Mouse (Mus musculus) liver, embryonic 14.5 days (tissue): ENCODE measurements around the gene Pmpca. TPM values are rescaled to one million over a fixed set of nuclear protein-coding genes. Genes with fewer than 3 reads are reported as not detected.

Experiments used
- ATAC-seq: fragments of 200-750 bp; cut with Nextera tagmentation; 2 replicates; pipeline ENCODE4 v1.8.0; 2017; ENCODE audit warnings: moderate number of reproducible peaks, mild to moderate bottlenecking, moderate library complexity; ENCODE audit not compliant: insufficient read depth
- DNase-seq, 3 experiments: peaks; one replicate each; pipeline ENCODE4 v3.0.0-alpha.2; 2012 to 2013; ENCODE audit warnings: low read depth in 3 of 3, low spot score in 3 of 3
- H3K27ac ChIP-seq: fragments of 300-500 bp; sonication (generic); 2 replicates; pipeline ENCODE4 v1.5.1; 2014; ENCODE audit warnings: moderate library complexity, mild to moderate bottlenecking, control low read depth, inconsistent platforms
- H3K27me3 ChIP-seq: fragments of 300-500 bp; sonication (generic); 2 replicates; pipeline ENCODE4 v1.6.1; 2014; ENCODE audit warnings: mild to moderate bottlenecking, low read length, moderate library complexity; ENCODE audit not compliant: control insufficient read depth, insufficient read depth
- H3K36me3 ChIP-seq: fragments of 300-500 bp; sonication (generic); replicated peaks from 2 replicates; pipeline ENCODE4 v1.6.1; 2014; ENCODE audit warnings: low read depth; ENCODE audit not compliant: control insufficient read depth, insufficient read depth
- H3K4me1 ChIP-seq, 2 experiments: fragments of 200-500 bp in 1 of 2; fragments of 300-500 bp in 1 of 2; sonication (generic) in 1 of 2; replicated peaks; 2 replicates each; pipeline ENCODE4 v1.6.1; 2012 to 2014; ENCODE audit warnings: antibody characterized with exemption in 1 of 2, inconsistent platforms in 1 of 2, low read length in 1 of 2; ENCODE audit not compliant: control insufficient read depth in 2 of 2, insufficient read depth in 2 of 2
- H3K4me2 ChIP-seq: fragments of 300-500 bp; sonication (generic); 2 replicates; pipeline ENCODE4 v1.6.1; 2014; ENCODE audit warnings: low read depth, mild to moderate bottlenecking, control low read depth, moderate library complexity
- H3K4me3 ChIP-seq, 2 experiments: fragments of 200-500 bp in 1 of 2; fragments of 300-500 bp in 1 of 2; sonication (generic) in 1 of 2; 2 replicates each; pipeline ENCODE4 v1.5.1; 2012 to 2014; ENCODE audit warnings: low read depth in 2 of 2, low read length in 2 of 2, mild to moderate bottlenecking in 2 of 2, control low read depth in 1 of 2, inconsistent platforms in 1 of 2, moderate library complexity in 1 of 2; ENCODE audit not compliant: insufficient read depth in 1 of 2
- H3K9ac ChIP-seq: fragments of 300-500 bp; sonication (generic); replicated peaks from 2 replicates; pipeline ENCODE4 v1.6.1; 2014; ENCODE audit warnings: mild to moderate bottlenecking, control low read depth, moderate library complexity
- H3K9me3 ChIP-seq: fragments of 300-500 bp; sonication (generic); 2 replicates; pipeline ENCODE4 v1.6.1; 2016; ENCODE audit warnings: low read length, mixed read lengths; ENCODE audit not compliant: control insufficient read depth
- CTCF ChIP-seq: IDR thresholded peaks from 2 replicates; pipeline ENCODE4 v1.5.1; 2016; ENCODE audit warnings: antibody characterized with exemption, low read depth, control low read depth
- EP300 ChIP-seq: IDR thresholded peaks from 2 replicates; pipeline ENCODE4 v1.6.1; 2016; ENCODE audit warnings: antibody characterized with exemption, low read depth
- WGBS: fragments of 180-500 bp; shearing (Covaris S2); extraction: QIAGEN DNeasy Blood & Tissue Kit; methylation state at CpG from one replicate; pipeline ENCODE4 v1.1.7; 2014; ENCODE audit not compliant: insufficient replicate concordance; 5-methylcytosine and 5-hydroxymethylcytosine counted together
- polyA plus RNA-seq, 2 experiments: library from polyadenylated mRNA; depleted of rRNA in 1 of 2; stranded (reverse) in 1 of 2; unstranded in 1 of 2; fragments of >200 nt; fragmentation: Nextera tagmentation in 1 of 2; extraction: Ambion mirVana in 1 of 2; gene quantifications; 2 replicates each; pipeline versions ENCODE4 v1.2.1 to v1.2.3; 2012 to 2014

The Pmpca gene
- polyA plus RNA-seq, 2 experiments, result 41.8 to 45.5 TPM

DNA sequence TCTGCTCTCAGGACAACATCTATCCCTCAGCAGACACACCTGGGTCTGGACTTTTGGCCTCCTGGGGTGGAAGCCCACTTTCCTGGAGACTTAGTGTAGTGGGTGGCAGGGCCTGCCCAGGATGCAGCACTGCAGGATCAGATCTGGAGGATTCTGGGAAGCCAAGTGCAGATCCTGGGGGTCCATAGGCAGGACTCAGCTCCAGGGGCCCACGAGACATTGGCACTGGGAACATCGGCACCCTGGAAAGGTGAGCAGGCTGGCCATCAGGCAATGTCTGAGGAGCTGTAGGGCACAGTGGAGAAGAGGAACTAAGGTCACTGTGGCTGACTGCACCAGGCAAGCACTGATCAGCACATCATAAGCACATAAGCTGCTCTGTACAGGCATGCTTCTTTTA lies 32.8 kb downstream of the Pmpca start:
- Histone ChIP-seq H3K4me2 (no peak overlapping the region), H3K9me3 (no peaks in the 10 kb centered on the region), H3K4me3 (no peak overlapping the region), H3K9ac (no peak overlapping the region), H3K27me3 (no peaks in the 10 kb centered on the region), H3K4me1 (peaks cover 2 to 3% of the 10 kb centered on the region in 2 experiments; a peak in 3 of 4 replicates), H3K36me3 (peaks cover 28% of the 10 kb centered on the region), H3K27ac (no peak overlapping the region)
- DNase-seq (no peak), ATAC-seq (no peak)
- no peak for TF ChIP-seq EP300
- no peak for TF ChIP-seq CTCF
- WGBS, result 80% methylated on average over 2 of the region's 2 CpGs

DNA sequence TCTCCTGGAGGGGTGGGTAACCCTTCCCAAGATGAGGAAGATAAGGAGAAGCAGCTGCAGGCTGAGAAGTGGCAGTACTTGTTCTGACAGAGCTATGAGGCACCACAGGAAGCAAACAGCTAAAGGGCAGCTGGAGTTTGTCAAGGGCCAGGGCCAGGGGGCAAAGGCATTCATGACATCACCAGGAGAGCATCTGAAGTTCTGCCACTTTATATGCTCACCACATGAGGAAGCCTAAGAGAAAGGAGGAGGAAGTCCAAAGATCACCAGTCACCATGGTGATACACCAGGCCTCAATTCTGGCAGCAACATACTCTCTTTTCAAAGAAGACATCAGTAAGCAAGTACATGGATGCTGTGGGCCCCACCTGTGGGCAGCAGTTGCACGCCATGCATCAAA lies 33.9 kb downstream of the Pmpca start:
- H3K9me3 ChIP-seq, result no peaks in the 10 kb centered on the region
- 65% methylated on average over 1 of the region's 1 CpGs for WGBS
- DNase-seq (no peak), ATAC-seq (no peak)
- no peaks in the 10 kb centered on the region for H3K4me1 ChIP-seq
- no peaks in the 10 kb centered on the region for H3K27me3 ChIP-seq
- H3K4me2 ChIP-seq, result no peak overlapping the region
- peaks cover 28% of the 10 kb centered on the region for H3K36me3 ChIP-seq
- no peak overlapping the region for H3K9ac ChIP-seq
- H3K27ac ChIP-seq, result no peak overlapping the region
- no peak overlapping the region for H3K4me3 ChIP-seq
- TF ChIP-seq EP300 (no peak), CTCF (no peak)

DNA sequence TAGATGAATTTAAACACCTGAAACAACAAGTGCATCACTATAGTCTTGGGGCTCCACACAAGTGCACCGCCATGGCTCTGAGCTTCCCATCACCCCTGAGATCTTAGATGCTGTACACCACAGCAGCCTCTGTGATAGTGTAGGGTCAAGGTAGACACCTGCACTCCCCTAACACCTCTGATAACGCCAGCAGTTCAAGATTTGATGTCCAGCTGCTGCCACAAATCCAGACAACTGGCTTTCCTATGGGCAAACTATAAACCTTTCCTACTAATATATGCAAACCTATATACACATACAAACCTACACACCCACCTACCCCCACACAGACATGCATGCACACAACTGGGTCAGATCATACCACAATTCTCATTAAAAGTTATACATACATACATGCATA lies 35.4 kb downstream of the Pmpca start:
- no peak overlapping the region for H3K9ac ChIP-seq
- H3K27ac ChIP-seq, result no peak overlapping the region
- H3K4me3 ChIP-seq, result no peak overlapping the region
- 73% methylated on average over 2 of the region's 2 CpGs for WGBS
- no peaks in the 10 kb centered on the region for H3K9me3 ChIP-seq
- H3K4me2 ChIP-seq, result no peak overlapping the region
- ATAC-seq (no peak), DNase-seq (no peak)
- H3K4me1 ChIP-seq, result no peaks in the 10 kb centered on the region
- no peak for TF ChIP-seq EP300
- no peak for TF ChIP-seq CTCF
- no peaks in the 10 kb centered on the region for H3K27me3 ChIP-seq
- H3K36me3 ChIP-seq, result peaks cover 28% of the 10 kb centered on the region

DNA sequence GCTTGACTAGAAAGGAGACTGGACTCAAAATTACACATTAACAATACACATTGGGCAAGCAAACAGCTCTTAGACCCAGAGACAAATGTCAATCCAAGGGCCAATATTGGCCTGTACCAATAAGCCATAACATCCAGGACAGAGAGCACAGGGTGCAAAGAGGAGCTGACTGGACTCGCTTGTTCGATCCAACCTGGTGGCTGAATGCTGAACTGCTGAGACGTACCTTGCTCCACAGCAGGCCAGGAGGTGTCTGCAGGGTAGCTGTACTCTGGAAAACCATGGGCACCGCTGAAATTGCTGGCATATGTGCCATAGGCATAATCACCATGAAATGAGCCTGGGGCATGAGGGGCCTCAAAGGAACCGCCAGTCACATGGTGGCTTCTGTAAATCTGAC lies 40.7 kb downstream of the Pmpca start:
- no peaks in the 10 kb centered on the region for H3K4me1 ChIP-seq
- 84% methylated on average over 5 of the region's 5 CpGs for WGBS
- no peak overlapping the region for H3K4me2 ChIP-seq
- no peaks in the 10 kb centered on the region for H3K27me3 ChIP-seq
- ATAC-seq, result no peak
- H3K27ac ChIP-seq, result no peak overlapping the region
- DNase-seq, result no peak
- TF ChIP-seq CTCF (no peak), EP300 (no peak)
- peaks cover 17% of the 10 kb centered on the region for H3K36me3 ChIP-seq
- no peak overlapping the region for H3K4me3 ChIP-seq
- H3K9ac ChIP-seq, result no peak overlapping the region
- no peaks in the 10 kb centered on the region for H3K9me3 ChIP-seq

DNA sequence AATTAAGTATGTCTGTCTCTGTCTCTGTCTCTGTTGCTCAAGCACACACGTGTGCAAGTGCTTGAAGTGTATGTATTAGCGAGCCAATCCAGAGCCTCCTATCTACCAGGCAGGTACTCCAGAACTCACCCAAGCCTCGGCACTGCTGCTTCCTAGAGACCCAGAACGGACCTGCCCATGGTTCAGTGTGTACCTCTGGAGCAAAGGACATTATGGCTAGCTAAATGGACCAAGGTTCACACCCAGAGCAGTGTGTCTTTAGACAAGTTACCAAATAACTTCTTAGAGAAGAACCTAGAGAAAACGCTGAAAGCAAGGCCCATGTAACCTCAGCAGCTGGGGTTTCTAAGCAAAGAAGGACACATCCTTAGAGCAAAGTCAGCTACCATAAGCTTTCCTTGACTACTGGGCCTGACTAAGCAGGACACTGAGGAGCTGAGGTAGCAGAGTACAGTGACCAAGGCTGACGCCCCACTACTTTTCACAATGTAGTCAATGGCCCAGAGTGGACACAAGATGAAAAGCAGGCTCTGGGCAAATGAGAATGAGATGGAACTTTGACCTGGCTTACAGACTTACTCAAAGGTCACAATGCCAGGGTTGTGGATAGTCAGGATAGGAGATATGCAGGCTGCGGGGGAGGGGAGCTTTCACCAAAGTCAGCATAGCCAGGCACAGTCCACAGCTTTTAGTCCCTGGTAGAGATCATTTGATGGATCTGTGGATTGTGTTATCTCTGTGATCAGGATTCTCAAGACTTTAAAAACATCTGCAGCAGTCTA lies 45.8 kb downstream of the Pmpca start:
- Histone ChIP-seq H3K27me3 (no peaks in the 10 kb centered on the region), H3K4me1 (0 out of 4 replicates have a peak, but pooled peaks cover 0 to 4% of the 10 kb centered on the region in 2 experiments), H3K36me3 (peaks cover 22% of the 10 kb centered on the region), H3K4me3 (no peak overlapping the region), H3K9me3 (no peaks in the 10 kb centered on the region), H3K4me2 (no peak overlapping the region), H3K27ac (no peak overlapping the region), H3K9ac (no peak overlapping the region)
- TF ChIP-seq EP300, result no peak
- no peak for TF ChIP-seq CTCF
- 70% methylated on average over 7 of the region's 7 CpGs for WGBS
- ATAC-seq, result peak; percentile 71
- peak in 1 of 3 experiments; percentile 16 for DNase-seq
